Mouse (Mus musculus) G1E (cell line): ENCODE results near the gene Ecm2. TPM values are rescaled to one million over a fixed set of nuclear protein-coding genes. Genes with fewer than 3 reads are reported as not detected.
A peak's percentile ranks its signal among the peaks of the same experiment; 100 is the strongest.

Experiments
- ATAC-seq: 2 replicates; pipeline ENCODE4 v1.8.0; 2016; ENCODE audit warnings: mild to moderate bottlenecking; ENCODE audit not compliant: insufficient number of reproducible peaks, poor library complexity, low FRiP score, severe bottlenecking; ENCODE audit errors: extremely low read depth
- DNase-seq: peaks from one replicate; pipeline ENCODE4 v3.0.0; 2012; ENCODE audit warnings: low spot score
- H3K27me3 ChIP-seq: 2 replicates; pipeline ENCODE4 v1.6.1; 2012; ENCODE audit warnings: mild to moderate bottlenecking, low read length, inconsistent platforms; ENCODE audit not compliant: insufficient read depth
- H3K36me3 ChIP-seq: replicated peaks from 2 replicates; pipeline ENCODE3; 2012; ENCODE audit warnings: mild to moderate bottlenecking, inconsistent platforms
- H3K4me1 ChIP-seq: 2 replicates; pipeline ENCODE4 v1.6.1; 2012; ENCODE audit warnings: low read depth, low read length, inconsistent platforms, mixed read lengths; ENCODE audit not compliant: insufficient read depth
- H3K4me3 ChIP-seq: 2 replicates; pipeline ENCODE4 v1.5.1; 2012; ENCODE audit warnings: low read depth, mild to moderate bottlenecking, inconsistent platforms, low read length, moderate library complexity, mixed read lengths
- H3K9me3 ChIP-seq: replicated peaks from 2 replicates; pipeline ENCODE4 v1.6.1; 2012; ENCODE audit warnings: inconsistent platforms
- CTCF ChIP-seq: IDR thresholded peaks from 2 replicates; pipeline ENCODE4 v1.5.1; 2012; ENCODE audit warnings: low read depth, low read length, inconsistent platforms, mixed read lengths
- GATA1 ChIP-seq: IDR thresholded peaks from 2 replicates; pipeline ENCODE4 v1.6.1; 2012; ENCODE audit warnings: borderline replicate concordance, low read length, inconsistent platforms, mixed read lengths
- GATA2 ChIP-seq: IDR thresholded peaks from 2 replicates; pipeline ENCODE4 v1.6.1; 2012; ENCODE audit warnings: low read depth, low read length, inconsistent platforms, borderline replicate concordance
- POLR2AphosphoS5 ChIP-seq: IDR thresholded peaks from 2 replicates; pipeline ENCODE4 v1.6.1; 2012; ENCODE audit warnings: low read depth, low read length, inconsistent platforms; ENCODE audit not compliant: insufficient replicate concordance
- TAL1 ChIP-seq: conservative IDR thresholded peaks from 2 replicates; pipeline ENCODE4 v1.6.1; 2012; ENCODE audit warnings: low read depth, low read length, inconsistent platforms, mixed read lengths
- polyA plus RNA-seq: library from polyadenylated mRNA; stranded (reverse); fragments of >175 nt; gene quantifications from 2 replicates; pipeline ENCODE4 v1.2.3, GENCODE M21; 2012
- total RNA-seq, 2 experiments: library from RNA; stranded (forward) in 1 of 2; stranded (reverse) in 1 of 2; fragments of 200-1000 nt in 1 of 2; fragments of >200 nt in 1 of 2; fragmentation: Nextera tagmentation in 1 of 2; gene quantifications; 2 replicates each; pipeline ENCODE4 v1.2.3; 2014 to 2017

Ecm2 gene
- total and polyA plus RNA-seq, 3 experiments, result 0.01 to 0.16 TPM; not detected in 1

- Histone ChIP-seq H3K27me3 (no peaks in the 10 kb centered on the region), H3K4me3 (no peak overlapping the region), H3K4me1 (no peaks in the 10 kb centered on the region), H3K36me3 (peaks cover 4% of the 10 kb centered on the region), H3K9me3 (no peaks in the 10 kb centered on the region)
- DNase-seq (no peak), ATAC-seq (no peak)
- TF ChIP-seq GATA2, result no peak
- no peak for TF ChIP-seq GATA1
- TF ChIP-seq CTCF, result no peak
- TF ChIP-seq POLR2AphosphoS5, result no peak
- no peak for TF ChIP-seq TAL1
Measured at GRCm38 (mm10) chr13:49554519-49554918, 49.9 kb downstream of the Ecm2 start.

GRCm38 (mm10) chr13:49556203-49556602 lies 51.6 kb downstream of the Ecm2 start:
- ATAC-seq (no peak), DNase-seq (no peak)
- Histone ChIP-seq H3K36me3 (peaks cover 4% of the 10 kb centered on the region), H3K4me1 (peaks cover 12% of the 10 kb centered on the region), H3K4me3 (no peak overlapping the region), H3K9me3 (no peaks in the 10 kb centered on the region), H3K27me3 (no peaks in the 10 kb centered on the region)
- no peak for TF ChIP-seq POLR2AphosphoS5
- no peak for TF ChIP-seq TAL1
- no peak for TF ChIP-seq CTCF
- TF ChIP-seq GATA1, result no peak
- TF ChIP-seq GATA2, result no peak

- H3K9me3 ChIP-seq, result no peaks in the 10 kb centered on the region
- H3K36me3 ChIP-seq, result peaks cover 2% of the 10 kb centered on the region
- H3K4me1 ChIP-seq, result peaks cover 15% of the 10 kb centered on the region
- TF ChIP-seq GATA2 (no peak), TAL1 (no peak), CTCF (no peak), POLR2AphosphoS5 (no peak), GATA1 (no peak)
- ATAC-seq (no peak), DNase-seq (no peak)
- H3K4me3 ChIP-seq, result no peak overlapping the region
- H3K27me3 ChIP-seq, result no peaks in the 10 kb centered on the region
Measured at GRCm38 (mm10) chr13:49556924-49557323, 52.3 kb downstream of the Ecm2 start.

GRCm38 (mm10) chr13:49559185-49559584 lies 54.6 kb downstream of the Ecm2 start:
- Histone ChIP-seq H3K9me3 (no peaks in the 10 kb centered on the region), H3K27me3 (no peaks in the 10 kb centered on the region), H3K4me3 (no peak overlapping the region), H3K36me3 (peaks cover 4% of the 10 kb centered on the region), H3K4me1 (peaks cover 18% of the 10 kb centered on the region)
- peak; percentile 34; the same call in 1 of the 2 replicates for ATAC-seq
- TF ChIP-seq TAL1, result no peak
- TF ChIP-seq GATA2, result no peak
- no peak for TF ChIP-seq CTCF
- no peak for TF ChIP-seq POLR2AphosphoS5
- no peak for TF ChIP-seq GATA1
- no peak for DNase-seq

- Histone ChIP-seq H3K4me3 (no peak overlapping the region; the same call in 1 of the 2 replicates), H3K36me3 (peaks cover 4% of the 10 kb centered on the region), H3K9me3 (no peaks in the 10 kb centered on the region), H3K4me1 (peaks cover 28% of the 10 kb centered on the region), H3K27me3 (no peaks in the 10 kb centered on the region)
- DNase-seq (no peak), ATAC-seq (peak; percentile 49)
- TF ChIP-seq CTCF (no peak), GATA1 (no peak), POLR2AphosphoS5 (no peak), GATA2 (no peak), TAL1 (no peak)
Measured at GRCm38 (mm10) chr13:49560886-49561285, 56.3 kb downstream of the Ecm2 start.

GRCm38 (mm10) chr13:49564347-49564746 lies 59.7 kb downstream of the Ecm2 start:
- Histone ChIP-seq H3K4me1 (peaks cover 28% of the 10 kb centered on the region), H3K4me3 (no peak overlapping the region), H3K36me3 (peaks cover 3% of the 10 kb centered on the region), H3K27me3 (no peaks in the 10 kb centered on the region), H3K9me3 (no peaks in the 10 kb centered on the region)
- no peak for DNase-seq
- TF ChIP-seq GATA1 (no peak), POLR2AphosphoS5 (no peak), GATA2 (no peak), TAL1 (no peak), CTCF (no peak)
- ATAC-seq, result no peak

- peak; percentile 42; the same call in 1 of the 2 replicates for ATAC-seq
- DNase-seq, result no peak
- Histone ChIP-seq H3K9me3 (no peaks in the 10 kb centered on the region), H3K36me3 (no peaks in the 10 kb centered on the region), H3K27me3 (no peaks in the 10 kb centered on the region), H3K4me3 (no peak overlapping the region; the same call in 1 of the 2 replicates), H3K4me1 (peaks cover 28% of the 10 kb centered on the region)
- TF ChIP-seq CTCF (no peak), GATA1 (no peak), TAL1 (no peak), GATA2 (no peak), POLR2AphosphoS5 (no peak)
Measured at GRCm38 (mm10) chr13:49570371-49570770, 65.8 kb downstream of the Ecm2 start.
